Mouse (Mus musculus) mouse trophoblast stem cell (cell line): ENCODE data around the gene Gm10309.

Source experiments
- in situ Hi-C, 2 experiments: fragments of 300-500 bp; cut with MseI, MboI; formaldehyde crosslinking; loops; 2 replicates in 1 of 2; 3 replicates in 1 of 2; pipeline ENCODE4 v1.15.1; 2025

Gm10309 gene

GRCm38 (mm10) chr17:86505183-86505631, at the start of gene Gm10309:
Gene Gm10309 (minus strand): TSS chr17:86505232.
- in situ Hi-C loops, result loop anchor here in 1 of 2 experiments (10.0 kb wide), 1 partner anchor 310 kb away; no protein-coding TSS in a partner anchor

- in situ Hi-C loops, result no loop called here
Observed at GRCm38 (mm10) chr17:86551995-86552394, 47.0 kb upstream of the Gm10309 start.

- in situ Hi-C loops, result no loop called here
Observed at GRCm38 (mm10) chr17:86551561-86551960, 46.5 kb upstream of the Gm10309 start.

- in situ Hi-C loops, result no loop called here
Observed at GRCm38 (mm10) chr17:86549128-86549527, 44.1 kb upstream of the Gm10309 start.

- in situ Hi-C loops, result no loop called here
Observed at GRCm38 (mm10) chr17:86546529-86546928, 41.5 kb upstream of the Gm10309 start.

- in situ Hi-C loops, result loop anchor here in 1 of 2 experiments (10.0 kb wide), 1 partner anchor 265 kb away; no protein-coding TSS in a partner anchor
Observed at GRCm38 (mm10) chr17:86539881-86540430, 34.9 kb upstream of the Gm10309 start.

GRCm38 (mm10) chr17:86535827-86536656, 31.0 kb upstream of the Gm10309 start:
- in situ Hi-C loops, result loop anchor here in 1 of 2 experiments (10.0 kb wide), 1 partner anchor 269 kb away; no protein-coding TSS in a partner anchor

GRCm38 (mm10) chr17:86535096-86535495, 30.1 kb upstream of the Gm10309 start:
- in situ Hi-C loops, result loop anchor here in 1 of 2 experiments (10.0 kb wide), 1 partner anchor 270 kb away; no protein-coding TSS in a partner anchor

- in situ Hi-C loops, result loop anchor here (5.0 to 10.0 kb wide), 2 partner anchors 271 to 279 kb away; no protein-coding TSS in a partner anchor
Observed at GRCm38 (mm10) chr17:86533549-86533851, 28.5 kb upstream of the Gm10309 start.

GRCm38 (mm10) chr17:86532783-86533548, 27.9 kb upstream of the Gm10309 start:
- in situ Hi-C loops, result loop anchor here (5.0 to 10.0 kb wide), 2 partner anchors 272 to 279 kb away; no protein-coding TSS in a partner anchor

- in situ Hi-C loops, result loop anchor here (5.0 to 10.0 kb wide), 2 partner anchors 274 to 281 kb away; no protein-coding TSS in a partner anchor
Observed at GRCm38 (mm10) chr17:86531231-86531630, 26.2 kb upstream of the Gm10309 start.

GRCm38 (mm10) chr17:86529411-86529810, 24.4 kb upstream of the Gm10309 start:
- in situ Hi-C loops, result no loop called here

- in situ Hi-C loops, result no loop called here
Observed at GRCm38 (mm10) chr17:86529003-86529402, 24.0 kb upstream of the Gm10309 start.

GRCm38 (mm10) chr17:86527298-86527697, 22.3 kb upstream of the Gm10309 start:
- in situ Hi-C loops, result no loop called here

GRCm38 (mm10) chr17:86526016-86526415, 21.0 kb upstream of the Gm10309 start:
- in situ Hi-C loops, result no loop called here

GRCm38 (mm10) chr17:86525075-86525474, 20.0 kb upstream of the Gm10309 start:
- in situ Hi-C loops, result no loop called here

GRCm38 (mm10) chr17:86523843-86524242, 18.8 kb upstream of the Gm10309 start:
- in situ Hi-C loops, result no loop called here

- in situ Hi-C loops, result no loop called here
Observed at GRCm38 (mm10) chr17:86523374-86523773, 18.3 kb upstream of the Gm10309 start.

- in situ Hi-C loops, result no loop called here
Observed at GRCm38 (mm10) chr17:86522649-86523048, 17.6 kb upstream of the Gm10309 start.

- in situ Hi-C loops, result no loop called here
Observed at GRCm38 (mm10) chr17:86521252-86521651, 16.2 kb upstream of the Gm10309 start.

GRCm38 (mm10) chr17:86518604-86519003, 13.6 kb upstream of the Gm10309 start:
- in situ Hi-C loops, result no loop called here

- in situ Hi-C loops, result no loop called here
Observed at GRCm38 (mm10) chr17:86516630-86517029, 11.6 kb upstream of the Gm10309 start.
